Mouse (Mus musculus) myocyte (in vitro differentiated cells): ENCODE data around the gene Fam171b. TPM values are rescaled to one million over a fixed set of nuclear protein-coding genes. Genes with fewer than 3 reads are reported as not detected.

Experiments
- H3K27me3 ChIP-seq: one replicate; pipeline ENCODE4 v1.6.1; 2011; ENCODE audit not compliant: control insufficient read depth, insufficient read depth, insufficient read length
- H3K36me3 ChIP-seq: one replicate; pipeline ENCODE4 v1.6.1; 2011; ENCODE audit not compliant: control insufficient read depth, insufficient read depth
- H3K4me2 ChIP-seq: one replicate; pipeline ENCODE4 v1.6.1; 2011; ENCODE audit warnings: low read depth, control low read depth
- H3K4me3 ChIP-seq: one replicate; pipeline ENCODE4 v1.5.1; 2011; ENCODE audit warnings: mild to moderate bottlenecking, control low read depth, moderate library complexity
- H3K79me2 ChIP-seq: one replicate; pipeline ENCODE4 v1.6.1; 2011; ENCODE audit not compliant: control insufficient read depth, insufficient read depth
- H3ac ChIP-seq: one replicate; pipeline ENCODE4 v1.6.1; 2011; ENCODE audit not compliant: control insufficient read depth, insufficient read length
- CEBPB ChIP-seq: IDR thresholded peaks from 2 replicates; pipeline ENCODE4 v1.6.1; 2011; ENCODE audit warnings: mild to moderate bottlenecking, moderate library complexity; ENCODE audit not compliant: poor library complexity, insufficient read depth, severe bottlenecking
- E2F4 ChIP-seq: IDR thresholded peaks from one replicate; pipeline ENCODE4 v1.6.1; 2011; ENCODE audit warnings: mild to moderate bottlenecking, control low read depth, moderate library complexity; ENCODE audit not compliant: insufficient read depth
- MAX ChIP-seq: IDR thresholded peaks from one replicate; pipeline ENCODE4 v1.6.1; 2011; ENCODE audit warnings: low read depth, mild to moderate bottlenecking, control low read depth
- MYOD1 ChIP-seq, 3 experiments: IDR thresholded peaks; one replicate each; pipeline ENCODE4 v1.6.1; 2011; ENCODE audit warnings: control low read depth in 2 of 3, low read depth in 2 of 3, mild to moderate bottlenecking in 2 of 3, moderate library complexity in 1 of 3; ENCODE audit not compliant: insufficient read length in 2 of 3, control insufficient read depth in 1 of 3
- MYOG ChIP-seq, 3 experiments: IDR thresholded peaks; one replicate each; pipeline ENCODE4 v1.6.1; 2011; ENCODE audit warnings: control low read depth in 2 of 3, low read depth in 2 of 3, mild to moderate bottlenecking in 2 of 3; ENCODE audit not compliant: insufficient read length in 2 of 3, control insufficient read depth in 1 of 3, insufficient read depth in 1 of 3
- POLR2A ChIP-seq: IDR thresholded peaks from one replicate; pipeline ENCODE4 v1.6.1; 2011; ENCODE audit warnings: low read depth, mild to moderate bottlenecking, control low read depth, moderate library complexity; ENCODE audit not compliant: insufficient read length
- POLR2AphosphoS2 ChIP-seq: IDR thresholded peaks from one replicate; pipeline ENCODE4 v1.6.1; 2011; ENCODE audit warnings: low read depth, control low read depth; ENCODE audit not compliant: insufficient read length
- REST ChIP-seq: IDR thresholded peaks from one replicate; pipeline ENCODE4 v1.6.1; 2011; ENCODE audit warnings: mild to moderate bottlenecking, control low read depth, moderate library complexity; ENCODE audit not compliant: insufficient read depth, insufficient read length
- SRF ChIP-seq: IDR thresholded peaks from one replicate; pipeline ENCODE4 v1.6.1; 2011; ENCODE audit warnings: low read depth; ENCODE audit not compliant: control insufficient read depth, insufficient read length
- TCF12 ChIP-seq: IDR thresholded peaks from one replicate; pipeline ENCODE4 v1.6.1; 2011; ENCODE audit warnings: mild to moderate bottlenecking, control low read depth; ENCODE audit not compliant: poor library complexity, insufficient read depth, severe bottlenecking
- TCF3 ChIP-seq: IDR thresholded peaks from one replicate; pipeline ENCODE4 v1.6.1; 2011; ENCODE audit warnings: low read depth, control low read depth; ENCODE audit not compliant: insufficient read length
- USF1 ChIP-seq: IDR thresholded peaks from one replicate; pipeline ENCODE4 v1.6.1; 2011; ENCODE audit warnings: low read depth, mild to moderate bottlenecking, control low read depth, moderate library complexity
- polyA plus RNA-seq: library from polyadenylated mRNA; unstranded; fragments of >200 nt; fragmentation: generic; extraction: Trizol; gene quantifications from one replicate; pipeline ENCODE4 v1.2.1, GENCODE M21; 2012; ENCODE audit warnings: missing spikeins

Fam171b gene
- polyA plus RNA-seq, 1 experiment, result 1.7 TPM

- Histone ChIP-seq H3K4me3 (peak overlapping the region; percentile 34), H3K79me2 (no peaks in the 10 kb centered on the region), H3K4me2 (peak overlapping the region; percentile 97), H3K36me3 (no peaks in the 10 kb centered on the region), H3ac (no peak overlapping the region), H3K27me3 (no peaks in the 10 kb centered on the region)
- TF ChIP-seq TCF12 (no peak), POLR2AphosphoS2 (no peak), SRF (no peak), USF1 (no peak), TCF3 (no peak), MAX (no peak), POLR2A (no peak), E2F4 (no peak), MYOD1 (IDR thresholded peaks at IDR 0.05; ENCODE audit: control insufficient read depth in 1 of 3, insufficient read length in 2 of 3, low read depth in 2 of 3) (no peak), REST (no peak)
These were observed 1.6 kb downstream of the Fam171b start for GRCm38 (mm10) chr2:83814009-83814408.

GRCm38 (mm10) chr2:83816147-83816546, 3.7 kb downstream of the Fam171b start:
- TF ChIP-seq MYOD1 (IDR thresholded peaks at IDR 0.05; ENCODE audit: control insufficient read depth in 1 of 3, insufficient read length in 2 of 3, low read depth in 2 of 3), result no peak
- no peak for TF ChIP-seq TCF12
- TF ChIP-seq TCF3, result no peak
- no peak for TF ChIP-seq POLR2AphosphoS2
- TF ChIP-seq MAX, result no peak
- TF ChIP-seq POLR2A, result no peak
- TF ChIP-seq REST, result no peak
- no peak for TF ChIP-seq CEBPB
- no peak for TF ChIP-seq USF1
- TF ChIP-seq SRF, result no peak
- TF ChIP-seq E2F4, result no peak
- no peak for TF ChIP-seq MYOG (IDR thresholded peaks at IDR 0.05; ENCODE audit: control insufficient read depth in 1 of 3, insufficient read depth in 1 of 3, insufficient read length in 2 of 3, low read depth in 2 of 3)
- no peaks in the 10 kb centered on the region for H3K27me3 ChIP-seq
- H3K79me2 ChIP-seq, result no peaks in the 10 kb centered on the region
- no peaks in the 10 kb centered on the region for H3K36me3 ChIP-seq
- no peak overlapping the region for H3ac ChIP-seq
- H3K4me3 ChIP-seq, result no peak overlapping the region
- no peak overlapping the region for H3K4me2 ChIP-seq

- H3ac ChIP-seq, result no peak overlapping the region
- H3K27me3 ChIP-seq, result no peaks in the 10 kb centered on the region
- H3K4me2 ChIP-seq, result no peak overlapping the region
- H3K4me3 ChIP-seq, result no peak overlapping the region
- H3K36me3 ChIP-seq, result no peaks in the 10 kb centered on the region
- H3K79me2 ChIP-seq, result no peaks in the 10 kb centered on the region
- TF ChIP-seq POLR2A (no peak), USF1 (no peak), SRF (no peak), REST (no peak), POLR2AphosphoS2 (no peak), TCF3 (no peak), CEBPB (no peak), MAX (no peak), MYOD1 (IDR thresholded peaks at IDR 0.05; ENCODE audit: control insufficient read depth in 1 of 3, insufficient read length in 2 of 3, low read depth in 2 of 3) (no peak), TCF12 (no peak), MYOG (IDR thresholded peaks at IDR 0.05; ENCODE audit: control insufficient read depth in 1 of 3, insufficient read depth in 1 of 3, insufficient read length in 2 of 3, low read depth in 2 of 3) (no peak), E2F4 (no peak)
These were observed 12.7 kb downstream of the Fam171b start for GRCm38 (mm10) chr2:83825161-83825560.

- Histone ChIP-seq H3K4me3 (no peak overlapping the region), H3K27me3 (no peaks in the 10 kb centered on the region), H3K79me2 (no peaks in the 10 kb centered on the region), H3K36me3 (no peaks in the 10 kb centered on the region), H3K4me2 (no peak overlapping the region), H3ac (no peak overlapping the region)
- TF ChIP-seq TCF3 (no peak), MAX (no peak), POLR2A (no peak), USF1 (no peak), TCF12 (no peak), REST (no peak), E2F4 (no peak), CEBPB (no peak), SRF (no peak), MYOD1 (IDR thresholded peaks at IDR 0.05; ENCODE audit: control insufficient read depth in 1 of 3, insufficient read length in 2 of 3, low read depth in 2 of 3) (no peak)
These were observed 16.6 kb downstream of the Fam171b start for GRCm38 (mm10) chr2:83828895-83829539.

DNA sequence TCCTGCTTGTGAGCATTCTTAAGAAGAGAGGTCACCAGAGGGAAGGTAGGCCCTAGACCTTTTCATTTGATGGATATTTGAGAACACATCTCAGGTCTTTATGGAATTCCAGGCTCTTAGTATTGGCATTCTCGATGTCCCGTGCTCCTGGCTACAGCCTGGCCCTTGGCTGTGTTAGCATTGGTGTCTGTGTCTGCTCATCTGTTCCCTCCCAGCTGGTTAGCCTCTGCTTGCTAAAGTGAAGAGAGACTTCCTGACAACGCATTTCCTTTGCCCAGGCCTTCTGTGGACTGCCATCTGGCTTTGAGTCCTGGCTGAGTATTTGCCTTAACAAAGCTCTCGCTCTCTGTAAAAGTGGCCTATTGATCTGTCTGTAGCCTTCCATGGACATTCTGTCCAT, 20.5 kb downstream of the Fam171b start:
- H3K79me2 ChIP-seq, result no peaks in the 10 kb centered on the region
- H3ac ChIP-seq, result no peak overlapping the region
- no peak overlapping the region for H3K4me2 ChIP-seq

More for the DNA sequence above, 20.5 kb downstream of the Fam171b start:
- H3K36me3 ChIP-seq, result no peaks in the 10 kb centered on the region
- no peak overlapping the region for H3K4me3 ChIP-seq
- TF ChIP-seq MYOD1 (IDR thresholded peaks at IDR 0.05; ENCODE audit: control insufficient read depth in 1 of 3, insufficient read length in 2 of 3, low read depth in 2 of 3), result no peak
- no peak for TF ChIP-seq MAX
- TF ChIP-seq TCF12, result no peak
- TF ChIP-seq TCF3, result no peak
- no peak for TF ChIP-seq POLR2A
- H3K27me3 ChIP-seq, result no peaks in the 10 kb centered on the region
